Mouse (Mus musculus) lung, postnatal 0 days (tissue): ENCODE measurements around the gene Casp9.

Source experiments
- CTCF ChIP-seq: IDR thresholded peaks from 2 replicates; pipeline ENCODE4 v1.5.1; 2016; ENCODE audit warnings: antibody characterized with exemption, mild to moderate bottlenecking
- EP300 ChIP-seq: IDR thresholded peaks from 2 replicates; pipeline ENCODE4 v1.6.1; 2016; ENCODE audit warnings: antibody characterized with exemption, mild to moderate bottlenecking, control low read depth

DNA sequence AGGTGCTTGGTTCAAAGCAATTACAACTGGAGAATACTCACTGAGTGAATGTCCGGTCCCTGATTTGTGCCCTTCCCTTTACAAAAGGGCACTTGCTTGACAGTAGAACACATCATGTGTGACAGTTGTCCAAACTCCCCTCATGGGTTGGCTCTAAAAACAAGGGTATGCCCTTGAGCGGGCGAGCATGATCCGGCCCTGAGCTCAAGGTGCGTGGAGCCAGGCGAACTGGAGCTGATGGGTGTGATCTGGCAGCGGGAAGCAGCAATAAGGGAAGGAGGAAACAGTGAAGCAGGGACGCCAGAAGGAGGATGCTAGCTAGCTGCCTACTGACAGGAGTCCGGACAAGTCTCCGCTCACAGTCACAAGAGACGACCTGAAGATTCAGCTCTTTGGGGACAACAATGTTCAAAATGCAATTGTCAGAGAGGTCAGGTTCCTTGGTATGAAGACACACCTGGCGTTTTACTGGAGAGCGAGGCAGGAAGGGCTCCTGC lies 31.3 kb upstream of the Casp9 start:
- TF ChIP-seq CTCF (no peak), EP300 (no peak)
